9 mouse cellular contexts compared by ENCODE assay signal in the genomic region with DNA sequence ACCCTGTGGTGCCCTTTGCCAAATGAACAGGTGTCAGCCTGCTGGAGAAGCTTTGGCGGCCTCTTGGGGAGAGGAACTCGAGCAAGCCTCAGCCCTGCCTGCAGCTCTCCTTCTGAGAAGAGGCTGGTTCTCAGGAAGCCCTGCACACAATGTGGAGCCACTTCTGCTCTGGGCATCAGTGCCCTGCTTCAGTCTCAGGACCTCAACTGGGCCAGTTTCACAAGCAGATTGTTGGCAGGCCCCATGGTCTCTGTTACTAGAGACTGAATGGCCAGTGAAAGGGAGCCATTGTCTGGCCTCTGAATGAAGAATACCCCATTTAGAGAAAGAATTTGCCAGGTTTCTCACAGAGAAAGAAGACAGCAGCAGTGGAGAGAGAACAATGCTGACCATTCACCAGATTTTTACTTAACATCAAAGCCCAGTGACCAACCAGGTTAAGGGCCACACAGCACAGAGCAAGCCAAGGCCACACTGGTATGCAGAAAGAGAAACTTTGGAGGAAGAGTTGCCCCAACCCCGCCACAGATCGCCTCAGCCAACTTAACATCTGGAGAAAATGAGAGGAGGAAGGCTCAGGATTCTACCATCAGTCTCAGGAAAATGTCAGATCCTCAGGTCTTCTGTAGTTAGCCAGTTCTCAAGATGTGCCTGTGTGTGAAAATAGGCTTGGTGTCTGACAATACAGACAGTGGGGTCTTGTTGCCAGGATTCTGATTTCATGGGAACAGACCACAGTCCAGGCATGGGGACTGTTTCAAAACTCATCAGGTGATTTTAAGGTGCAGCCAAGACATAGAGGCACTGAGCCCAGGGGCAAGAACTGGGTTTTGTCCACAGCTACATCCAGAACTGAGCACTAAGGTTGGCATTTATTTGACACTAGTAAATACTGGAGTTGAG. TPM values are rescaled to one million over a fixed set of nuclear protein-coding genes. Genes with fewer than 3 reads are reported as not detected.
DNase-seq lines count a peak whose midpoint lies in the region; ATAC-seq and TF ChIP-seq lines count a peak whose summit lies in the region.
"Had no signal": no experiment of that assay in that cellular context is flagged by ENCODE, and none has a peak within 500 bp of the region (broad histone marks: within the 10 kb centered on the region; RNA-seq: fewer than 3 reads in every experiment).

No protein-coding gene starts in this region.

- no peak overlapping the region for H3K27ac ChIP-seq in cerebellum, adult 2 months (ENCODE audit: insufficient read depth, low read length)
- H3K27ac ChIP-seq in hindbrain, embryonic 16.5 days (ENCODE audit: low read depth, low read length) = peak overlapping the region; percentile 68
- no peak overlapping the region for H3K27ac ChIP-seq in midbrain, embryonic 14.5 days (replicated peaks; ENCODE audit: low read depth, low read length)
- H3K27ac ChIP-seq: liver, embryonic 14.5 days had no signal

- H3K4me3 ChIP-seq in cerebellum, adult 2 months (replicated peaks; ENCODE audit: insufficient read depth, low read depth, low read length) = no peak overlapping the region
- H3K4me3 ChIP-seq in hindbrain, embryonic 16.5 days (ENCODE audit: low read length) = no peak overlapping the region
- H3K4me3 ChIP-seq in midbrain, embryonic 14.5 days (replicated peaks; ENCODE audit: low read depth, low read length) = no peak overlapping the region

- ATAC-seq in hindbrain, embryonic 16.5 days = peak; percentile 91
- ATAC-seq in midbrain, embryonic 14.5 days (ENCODE audit: low FRiP score, low TSS enrichment) = no peak
- no peak for ATAC-seq in inflammation-experienced regulatory T-cells, adult 6 months

- no peaks in the 10 kb centered on the region for H3K36me3 ChIP-seq in hindbrain, embryonic 16.5 days (ENCODE audit: control insufficient read depth, insufficient read depth, low read length)
- no peaks in the 10 kb centered on the region for H3K36me3 ChIP-seq in midbrain, embryonic 14.5 days (ENCODE audit: control insufficient read depth, insufficient read depth, low read length)

- TF ChIP-seq CTCF in cerebellum, adult 2 months (IDR thresholded peaks at IDR 0.05; ENCODE audit: borderline replicate concordance, insufficient read depth, low read depth, low read length) = no peak

- intact Hi-C loops in heart, postnatal 36 days (cut with DNase I) = no loop called here

- TF ChIP-seq POLR2A in cerebellum, adult 2 months (IDR thresholded peaks at IDR 0.05; ENCODE audit: borderline replicate concordance, insufficient read depth, low read length) = no peak

- H3K27me3 ChIP-seq in cerebellum, adult 2 months (ENCODE audit: control insufficient read depth, insufficient read depth, low read length) = no peaks in the 10 kb centered on the region
- H3K27me3 ChIP-seq in hindbrain, embryonic 16.5 days (replicated peaks; ENCODE audit: control insufficient read depth, insufficient read depth, low read length) = no peaks in the 10 kb centered on the region
- no peaks in the 10 kb centered on the region for H3K27me3 ChIP-seq in midbrain, embryonic 14.5 days (ENCODE audit: control insufficient read depth, insufficient read depth, low read length)

- H3K9me3 ChIP-seq in hindbrain, embryonic 16.5 days (ENCODE audit: control insufficient read depth, low read length) = no peaks in the 10 kb centered on the region
- peaks cover 3% of the 10 kb centered on the region; the same call in 1 of the 2 replicates for H3K9me3 ChIP-seq in midbrain, embryonic 14.5 days (ENCODE audit: control insufficient read depth, low read length)

- no peak overlapping the region for H3K4me2 ChIP-seq in hindbrain, embryonic 16.5 days (ENCODE audit: low read length)
- H3K4me2 ChIP-seq in midbrain, embryonic 14.5 days (ENCODE audit: low read length) = no peak overlapping the region

- WGBS in cerebellum, adult 2 months = 23% methylated on average over 4 of the region's 4 CpGs
- WGBS in hindbrain, embryonic 16.5 days = 32% methylated on average over 4 of the region's 4 CpGs
- 42% methylated on average over 4 of the region's 4 CpGs for WGBS in midbrain, embryonic 14.5 days

- DNase-seq in cerebellum, adult 2 months = peak; percentile 22 to 48
- peak; percentile 10 for DNase-seq in embryo, embryonic 9.5 days (ENCODE audit: extremely low spot score)
- DNase-seq in midbrain, embryonic 14.5 days = peak; percentile 31
- DNase-seq in kidney, adult 9 months = no peak
- no peak for DNase-seq in heart, postnatal 36 days
- DNase-seq in B cell, adult 2 months = no peak

- no peaks in the 10 kb centered on the region for H3K4me1 ChIP-seq in cerebellum, adult 2 months (ENCODE audit: control insufficient read depth, insufficient read depth, low read length)
- H3K4me1 ChIP-seq in hindbrain, embryonic 16.5 days (ENCODE audit: control insufficient read depth, insufficient read depth, low read depth, low read length) = peaks cover 7% of the 10 kb centered on the region; the same call in 1 of the 2 replicates
- H3K4me1 ChIP-seq in midbrain, embryonic 14.5 days (ENCODE audit: control insufficient read depth, insufficient read depth, low read length) = no peaks in the 10 kb centered on the region

- H3K9ac ChIP-seq in hindbrain, embryonic 16.5 days (ENCODE audit: low read depth, low read length) = no peak overlapping the region
- no peak overlapping the region for H3K9ac ChIP-seq in midbrain, embryonic 14.5 days (replicated peaks; ENCODE audit: low read length)
- H3K9ac ChIP-seq: liver, embryonic 14.5 days had no signal

RNA-seq across cellular contexts. Expression of gene Elf5, which starts 21.2 kb away (rescaled TPM):
- polyA plus RNA-seq in cerebellum, adult 2 months (2012; rRNA removed) = 0.48 and 0.92 TPM in 2 replicates
- polyA plus RNA-seq in hindbrain, embryonic 16.5 days (2015; fragmentation: Nextera tagmentation; extraction: Ambion mirVana) = not detected in 2 replicates
- polyA plus RNA-seq in midbrain, embryonic 14.5 days (2014; fragmentation: Nextera tagmentation; extraction: Ambion mirVana) = not detected in 2 replicates
- not detected for polyA plus RNA-seq in inflammation-experienced regulatory T-cells, adult 6 months (2017; shearing (Covaris generic))
- total RNA-seq in heart, postnatal 36 days (2021) = not detected

Comparison
In these comparisons a context has a peak if more than half of its experiments do, and no peak if none do; other contexts are left out.
1. DNase-seq: peak in cerebellum, adult 2 months (2 of 2), embryo, embryonic 9.5 days (single experiment) and midbrain, embryonic 14.5 days (single experiment); none in kidney, adult 9 months (single experiment), heart, postnatal 36 days (0 of 2) and B cell, adult 2 months (0 of 2).